Mouse (Mus musculus) stomach, embryonic 14.5 days (tissue): Measurements from ENCODE around the gene Laptm5. TPM values are rescaled to one million over a fixed set of nuclear protein-coding genes. Genes with fewer than 3 reads are reported as not detected.

Source experiments
- ATAC-seq: fragments of 200-750 bp; cut with Nextera tagmentation; 2 replicates; pipeline ENCODE4 v1.8.0; 2017; ENCODE audit warnings: low read depth, moderate TSS enrichment; ENCODE audit not compliant: insufficient number of reproducible peaks, insufficient read depth, low FRiP score
- H3K27ac ChIP-seq: fragments of 300-500 bp; sonication (generic); 2 replicates; pipeline ENCODE4 v1.5.1; 2014; ENCODE audit warnings: mild to moderate bottlenecking, low read length, moderate library complexity, mixed read lengths
- H3K27me3 ChIP-seq: fragments of 300-500 bp; sonication (generic); 2 replicates; pipeline ENCODE4 v1.6.1; 2014; ENCODE audit warnings: low read length, control low read depth, mixed read lengths; ENCODE audit not compliant: control insufficient read depth, insufficient read depth
- H3K36me3 ChIP-seq: fragments of 300-500 bp; sonication (generic); 2 replicates; pipeline ENCODE4 v1.6.1; 2014; ENCODE audit warnings: mild to moderate bottlenecking, control low read depth, low read length, moderate library complexity, mixed read lengths; ENCODE audit not compliant: control insufficient read depth, insufficient read depth
- H3K4me1 ChIP-seq: fragments of 300-500 bp; sonication (generic); 2 replicates; pipeline ENCODE4 v1.6.1; 2014; ENCODE audit warnings: low read length, control low read depth, mixed read lengths; ENCODE audit not compliant: control insufficient read depth, insufficient read depth
- H3K4me2 ChIP-seq: fragments of 300-500 bp; sonication (generic); replicated peaks from 2 replicates; pipeline ENCODE4 v1.6.1; 2014; ENCODE audit warnings: low read depth, low read length, control low read depth
- H3K4me3 ChIP-seq: fragments of 300-500 bp; sonication (generic); 2 replicates; pipeline ENCODE4 v1.5.1; 2014; ENCODE audit warnings: low read depth, low read length, control low read depth
- H3K9ac ChIP-seq: fragments of 300-500 bp; sonication (generic); replicated peaks from 2 replicates; pipeline ENCODE4 v1.6.1; 2014; ENCODE audit warnings: low read depth, mild to moderate bottlenecking, control low read depth, low read length, moderate library complexity, mixed read lengths
- H3K9me3 ChIP-seq: fragments of 300-500 bp; sonication (generic); 2 replicates; pipeline ENCODE4 v1.6.1; 2016; ENCODE audit warnings: low read depth, low read length, control low read depth; ENCODE audit not compliant: control insufficient read depth
- WGBS: fragments of 180-500 bp; shearing (Covaris S2); extraction: QIAGEN DNeasy Blood & Tissue Kit; methylation state at CpG from one replicate; pipeline ENCODE4 v1.1.7; 2014; 5-methylcytosine and 5-hydroxymethylcytosine counted together
- polyA plus RNA-seq: library from polyadenylated mRNA; unstranded; fragments of >200 nt; fragmentation: Nextera tagmentation; extraction: Ambion mirVana; gene quantifications from 2 replicates; pipeline ENCODE4 v1.2.1, GENCODE M21; 2014

The Laptm5 gene
- polyA plus RNA-seq, 1 experiment from 2014 or later = 49.4 TPM

DNA sequence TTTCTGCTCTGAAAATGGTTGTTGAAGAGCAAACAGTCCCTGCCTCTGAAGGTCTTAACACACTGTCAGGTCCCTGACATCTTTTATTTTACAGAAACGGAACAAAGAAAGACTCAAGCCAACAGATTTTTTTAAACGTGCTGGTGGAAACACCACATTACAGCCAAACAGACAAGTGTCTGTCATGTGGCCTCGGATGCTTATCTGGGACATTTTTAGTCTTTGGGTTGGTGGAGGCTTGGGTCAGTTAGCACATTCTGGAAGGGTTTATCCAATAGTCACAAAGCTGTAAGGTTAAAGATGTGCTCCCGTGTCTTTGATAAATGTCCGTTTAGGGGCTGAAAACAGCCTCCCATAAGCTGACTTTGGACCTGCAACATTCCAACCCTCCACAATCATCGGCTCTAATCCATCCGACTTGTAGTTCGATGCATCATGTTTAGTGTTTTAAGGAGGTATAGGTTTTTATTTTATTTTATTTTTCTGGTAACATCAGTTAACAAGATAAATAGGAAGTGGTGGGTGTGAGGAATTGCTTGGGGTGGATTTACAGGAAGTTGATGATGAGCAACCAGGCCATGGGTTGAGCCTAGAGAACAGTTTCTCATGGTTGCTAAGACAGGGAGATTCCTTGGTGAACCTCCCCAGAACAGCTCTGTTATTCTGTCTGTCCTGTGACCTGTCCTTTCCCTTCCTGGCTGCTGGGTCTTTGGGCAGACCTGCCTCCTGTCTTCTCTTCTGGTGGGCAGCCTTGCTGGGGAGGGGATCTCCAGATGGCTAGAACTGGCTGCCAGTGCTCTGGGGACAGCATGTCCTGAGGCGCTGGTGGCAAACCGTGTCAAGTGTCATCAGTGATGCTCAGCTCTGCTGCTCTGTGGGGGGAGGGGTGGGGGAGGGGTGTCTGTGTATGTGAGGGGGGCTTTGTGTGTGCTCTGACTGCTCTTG lies 6.2 kb downstream of the Laptm5 start:
- Histone ChIP-seq H3K36me3 (no peaks in the 10 kb centered on the region), H3K27ac (no peak overlapping the region), H3K27me3 (no peaks in the 10 kb centered on the region), H3K4me1 (no peaks in the 10 kb centered on the region), H3K4me2 (no peak overlapping the region), H3K4me3 (no peak overlapping the region), H3K9me3 (no peaks in the 10 kb centered on the region), H3K9ac (no peak overlapping the region)
- no peak for ATAC-seq
- 71% methylated on average over 10 of the region's 10 CpGs for whole genome bisulfite sequencing

DNA sequence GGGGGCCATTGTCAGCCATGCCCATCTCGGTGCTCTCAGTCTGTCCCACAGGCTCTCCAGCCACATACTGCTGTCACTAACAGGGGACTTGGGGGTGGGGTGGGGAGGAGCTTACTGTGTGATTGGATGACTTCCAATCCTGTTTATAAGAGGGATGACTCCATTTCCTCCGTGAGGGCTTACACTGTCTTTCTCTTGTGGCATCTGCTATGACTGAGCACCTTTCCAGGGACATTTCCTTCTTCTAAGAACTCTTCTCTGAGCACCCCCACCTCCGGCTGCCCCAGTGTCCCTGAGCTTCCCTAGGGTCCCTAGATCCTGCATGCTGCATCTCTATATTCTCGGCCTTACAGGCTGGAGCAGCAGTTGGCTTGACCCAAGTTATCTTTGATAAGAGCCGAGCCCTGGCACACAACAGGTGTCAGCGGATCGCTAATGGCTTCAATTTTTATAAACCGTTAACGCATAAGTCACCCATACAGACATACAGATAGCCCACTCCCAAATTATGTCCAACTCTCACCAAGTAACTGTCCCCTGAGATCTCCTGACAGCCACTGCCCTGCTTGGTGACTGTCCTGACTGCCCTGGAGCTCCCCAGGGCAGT lies 6.9 kb downstream of the Laptm5 start:
- no peaks in the 10 kb centered on the region for H3K9me3 ChIP-seq
- 63% methylated on average over 9 of the region's 9 CpGs for WGBS
- no peak for ATAC-seq

DNA sequence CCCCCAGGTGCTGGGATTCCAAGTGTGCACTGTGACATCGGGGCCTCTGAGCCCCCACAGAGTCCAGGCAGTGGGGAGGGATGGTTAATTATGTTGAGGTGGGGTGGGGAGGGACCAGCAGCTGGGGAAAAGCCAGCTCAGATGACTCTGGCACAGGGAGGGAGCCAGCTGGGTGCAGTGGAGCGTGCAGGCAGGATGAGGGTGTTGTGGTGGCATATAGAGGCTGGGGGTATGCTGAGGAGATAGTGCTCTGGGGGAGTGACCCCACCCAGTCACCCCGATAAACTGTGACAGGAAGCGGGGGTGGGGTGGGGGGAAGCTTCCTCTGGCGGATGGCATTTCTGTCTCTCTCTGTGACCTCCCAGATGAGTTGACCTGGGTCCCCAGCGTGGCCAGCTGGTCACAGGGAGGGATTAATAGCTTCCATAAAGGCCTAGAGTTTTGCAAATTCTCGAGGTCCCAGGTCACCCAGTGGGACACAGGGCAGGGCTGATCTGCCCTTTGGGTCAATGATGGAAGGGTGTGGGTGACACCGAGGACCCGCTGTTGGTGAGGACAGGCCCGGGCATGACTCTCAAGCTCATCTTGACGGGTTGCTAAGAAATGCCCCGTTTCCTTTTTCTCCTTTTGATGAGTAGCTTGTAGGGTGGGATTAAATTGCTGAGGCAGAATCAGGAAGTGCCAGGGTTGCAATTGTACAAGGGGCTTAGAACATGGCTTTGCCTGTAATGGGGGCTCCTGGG lies 8.2 kb downstream of the Laptm5 start:
- H3K27me3 ChIP-seq = no peaks in the 10 kb centered on the region
- no peak overlapping the region for H3K9ac ChIP-seq
- no peak overlapping the region for H3K4me2 ChIP-seq
- H3K36me3 ChIP-seq = no peaks in the 10 kb centered on the region
- WGBS = 47% methylated on average over 12 of the region's 12 CpGs
- no peak overlapping the region for H3K4me3 ChIP-seq
- H3K4me1 ChIP-seq = no peaks in the 10 kb centered on the region
- no peak overlapping the region for H3K27ac ChIP-seq
- no peak for ATAC-seq
- H3K9me3 ChIP-seq = no peaks in the 10 kb centered on the region

More for the DNA sequence above, 6.9 kb downstream of the Laptm5 start:
- no peaks in the 10 kb centered on the region for H3K36me3 ChIP-seq
- H3K27ac ChIP-seq = no peak overlapping the region
- H3K4me2 ChIP-seq = no peak overlapping the region
- H3K9ac ChIP-seq = no peak overlapping the region
- H3K4me3 ChIP-seq = no peak overlapping the region
- H3K4me1 ChIP-seq = no peaks in the 10 kb centered on the region
- no peaks in the 10 kb centered on the region for H3K27me3 ChIP-seq

DNA sequence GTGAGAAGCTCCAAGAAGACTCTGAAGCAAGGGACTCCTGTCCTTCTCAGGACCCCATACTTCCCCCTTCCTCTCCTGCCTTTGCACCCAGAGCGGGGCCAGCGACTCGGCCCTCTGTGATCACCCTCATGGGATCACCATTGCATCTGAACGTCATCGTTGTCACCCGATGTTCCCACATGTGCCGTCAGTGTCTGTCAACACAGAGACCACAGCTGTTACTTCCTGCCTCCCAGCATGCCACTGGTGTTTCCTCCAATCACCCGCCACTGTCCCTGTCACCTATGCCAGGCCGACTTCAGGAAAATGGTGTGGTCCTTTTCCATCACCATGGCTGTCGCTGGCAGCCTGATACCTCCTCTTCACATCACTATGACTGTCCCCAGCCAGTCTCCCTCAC lies 9.1 kb downstream of the Laptm5 start:
- H3K27me3 ChIP-seq = no peaks in the 10 kb centered on the region
- no peak overlapping the region for H3K4me2 ChIP-seq
- no peaks in the 10 kb centered on the region for H3K36me3 ChIP-seq
- WGBS = 84% methylated on average over 10 of the region's 10 CpGs
- no peak overlapping the region for H3K9ac ChIP-seq
- H3K9me3 ChIP-seq = no peaks in the 10 kb centered on the region
- H3K4me3 ChIP-seq = no peak overlapping the region
- no peaks in the 10 kb centered on the region for H3K4me1 ChIP-seq
- ATAC-seq = no peak
- H3K27ac ChIP-seq = no peak overlapping the region

DNA sequence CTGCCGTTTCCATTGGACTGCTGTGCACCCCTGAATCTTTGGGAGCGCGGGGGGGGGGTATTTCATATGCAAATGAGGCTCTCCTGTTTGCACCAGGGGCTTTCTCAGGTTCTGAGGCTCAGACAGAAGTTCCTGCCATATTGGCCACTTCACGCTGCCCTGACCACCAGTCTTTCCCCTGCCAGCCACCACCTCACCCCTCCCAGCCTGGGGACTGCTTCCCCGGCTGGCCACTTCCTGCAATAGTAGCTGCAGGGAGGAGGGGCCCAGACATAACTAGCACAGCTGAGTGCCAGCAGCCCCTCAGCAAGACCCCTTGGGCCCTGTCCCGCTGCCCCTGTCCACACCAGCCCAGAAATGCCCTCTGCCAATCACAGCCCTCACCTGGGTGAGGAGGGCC lies 13.3 kb downstream of the Laptm5 start:
- ATAC-seq = no peak
- 60% methylated on average over 6 of the region's 6 CpGs for WGBS

GRCm38 (mm10) chr4:130927821-130928220 lies 14.9 kb downstream of the Laptm5 start:
- Histone ChIP-seq H3K4me2 (no peak overlapping the region), H3K9me3 (no peaks in the 10 kb centered on the region), H3K4me1 (no peaks in the 10 kb centered on the region), H3K4me3 (no peak overlapping the region), H3K27me3 (no peaks in the 10 kb centered on the region), H3K36me3 (no peaks in the 10 kb centered on the region), H3K9ac (no peak overlapping the region), H3K27ac (no peak overlapping the region)
- 83% methylated on average over 12 of the region's 12 CpGs for WGBS
- ATAC-seq = no peak

More for the DNA sequence above, 13.3 kb downstream of the Laptm5 start:
- Histone ChIP-seq H3K4me1 (no peaks in the 10 kb centered on the region), H3K9me3 (no peaks in the 10 kb centered on the region), H3K9ac (no peak overlapping the region), H3K4me2 (no peak overlapping the region), H3K36me3 (no peaks in the 10 kb centered on the region), H3K27ac (no peak overlapping the region), H3K27me3 (no peaks in the 10 kb centered on the region), H3K4me3 (no peak overlapping the region)

DNA sequence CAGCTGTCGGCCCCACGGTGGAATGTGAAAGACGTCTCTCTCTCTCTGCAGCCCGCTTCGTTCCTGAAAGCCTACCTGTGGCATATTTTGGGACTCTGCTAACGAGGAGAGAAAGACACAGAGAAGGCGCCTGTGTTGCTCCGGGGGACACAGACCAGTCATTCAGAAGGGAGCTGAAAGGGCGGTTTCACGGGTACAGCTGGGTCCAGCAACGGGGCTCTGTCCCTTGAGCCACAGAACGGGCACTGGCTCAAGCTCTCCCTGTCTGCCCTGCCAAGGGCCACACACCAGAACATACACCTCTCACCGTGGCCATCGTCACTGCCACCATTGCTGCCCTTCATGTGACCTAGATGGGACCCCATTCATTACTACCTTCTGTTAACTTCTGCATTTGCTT lies 29.7 kb downstream of the Laptm5 start:
- H3K27ac ChIP-seq = no peak overlapping the region
- H3K36me3 ChIP-seq = no peaks in the 10 kb centered on the region
- H3K4me3 ChIP-seq = no peak overlapping the region
- no peak overlapping the region for H3K9ac ChIP-seq
- ATAC-seq = no peak
- H3K4me1 ChIP-seq = 0 out of 2 replicates have a peak, but pooled peaks cover 4% of the 10 kb centered on the region
- WGBS = 40% methylated on average over 14 of the region's 14 CpGs
- no peak overlapping the region for H3K4me2 ChIP-seq
- H3K27me3 ChIP-seq = no peaks in the 10 kb centered on the region
- no peaks in the 10 kb centered on the region for H3K9me3 ChIP-seq

- Histone ChIP-seq H3K4me2 (no peak within 1 kb of the TSS), H3K27ac (no peak within 1 kb of the TSS), H3K4me1 (0 out of 2 replicates have a peak, but pooled peaks cover 4% of the 10 kb centered on the region), H3K27me3 (no peaks in the 10 kb centered on the region), H3K9ac (no peak within 1 kb of the TSS), H3K9me3 (no peaks in the 10 kb centered on the region), H3K4me3 (no peak within 1 kb of the TSS), H3K36me3 (no peaks in the 10 kb centered on the region)
- peak; percentile 42; the same call in 1 of the 2 replicates for ATAC-seq
- 37% methylated on average over 5 of the region's 6 CpGs for WGBS
These were observed 31.2 kb downstream of the Laptm5 start, which contains the start of gene Matn1 for GRCm38 (mm10) chr4:130944112-130944511. Gene Matn1, plus strand, starts transcription at chr4:130944385.
